Mouse (Mus musculus): Measurements from ENCODE around the gene Doxl2. TPM values are rescaled to one million over a fixed set of nuclear protein-coding genes. Genes with fewer than 3 reads are reported as not detected.

Doxl2 gene
- total RNA-seq, 2 experiments from 2014 or later = not detected

DNA sequence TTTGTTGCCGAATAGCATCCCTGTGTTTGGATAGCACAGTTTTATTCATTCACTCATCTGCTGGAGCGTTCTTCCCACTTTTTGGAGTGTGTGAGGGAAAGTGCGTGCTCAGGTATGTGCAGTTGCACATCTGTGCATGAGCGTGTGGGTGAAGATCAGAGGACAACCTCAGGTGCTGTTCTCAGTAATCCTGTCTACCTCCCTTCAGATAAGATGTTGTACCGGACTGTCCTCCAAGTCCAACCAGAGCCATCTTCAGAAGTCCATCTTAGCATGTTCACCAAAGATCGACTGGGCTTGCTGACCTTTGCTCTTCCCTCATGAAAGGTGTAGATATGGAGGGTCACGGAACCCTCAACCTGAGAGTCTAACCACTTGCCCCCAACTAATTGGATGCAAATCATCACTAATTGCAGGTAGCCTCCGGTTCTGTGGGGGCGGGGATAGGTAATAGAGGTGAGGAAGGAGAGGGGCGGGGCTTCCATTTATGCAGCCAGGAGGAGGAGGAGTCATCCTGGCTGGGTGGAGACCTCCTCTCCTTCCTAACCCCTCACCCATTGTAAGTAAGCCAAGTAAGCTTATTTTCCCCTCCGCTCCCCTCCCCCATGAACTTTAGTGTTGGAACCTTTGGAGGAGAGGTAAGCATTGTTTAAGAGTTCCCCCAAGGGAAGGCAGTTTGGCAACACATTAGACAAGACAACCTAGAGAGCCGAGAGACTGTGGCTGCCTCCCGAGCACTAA is 33.8 kb downstream of the Doxl2 start:
- ATAC-seq (replicated peaks; ENCODE audit: low FRiP score, low TSS enrichment, poor library complexity, severe bottlenecking) = peak; percentile 18; the same call in 1 of the 2 replicates

DNA sequence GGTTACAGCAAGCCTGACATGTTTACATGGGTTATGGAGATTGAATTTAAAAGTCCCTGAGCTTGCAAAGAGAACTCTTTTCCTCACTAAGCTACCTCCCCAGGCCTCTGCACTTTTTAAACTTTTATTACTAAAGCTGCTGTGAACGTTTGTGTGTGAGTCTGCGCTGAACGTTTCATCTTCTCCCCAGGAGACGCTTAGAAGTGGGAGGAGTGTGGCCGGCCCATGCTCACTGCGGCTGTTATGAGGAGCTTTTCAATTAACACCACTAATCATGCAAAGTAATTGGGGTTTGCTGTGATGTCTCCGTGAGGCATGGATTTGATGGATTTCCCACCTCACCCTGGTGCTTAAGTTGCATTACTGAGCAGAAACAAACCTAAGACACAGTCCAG is 34.4 kb downstream of the Doxl2 start:
- ATAC-seq (replicated peaks; ENCODE audit: low FRiP score, low TSS enrichment, poor library complexity, severe bottlenecking) = no peak

DNA sequence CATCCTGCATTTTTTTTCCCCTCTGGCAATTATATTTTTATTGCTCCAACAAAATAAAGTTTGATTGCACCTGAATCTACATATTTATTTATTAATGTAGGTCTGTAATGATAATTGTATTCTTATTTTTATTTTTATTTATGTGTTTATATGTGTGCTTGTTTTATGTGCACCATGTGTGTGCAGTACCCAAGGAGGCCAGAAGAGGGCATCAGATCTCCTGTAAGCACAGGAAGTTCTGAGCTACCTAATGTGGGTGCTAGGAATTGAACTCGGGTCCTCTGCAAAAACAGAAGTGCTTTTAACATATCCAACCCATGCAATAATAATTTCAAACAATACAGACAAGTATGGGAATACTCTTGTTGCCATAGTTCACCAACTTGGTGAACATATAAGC is 34.9 kb downstream of the Doxl2 start:
- ATAC-seq (replicated peaks; ENCODE audit: low FRiP score, low TSS enrichment, poor library complexity, severe bottlenecking) = no peak

DNA sequence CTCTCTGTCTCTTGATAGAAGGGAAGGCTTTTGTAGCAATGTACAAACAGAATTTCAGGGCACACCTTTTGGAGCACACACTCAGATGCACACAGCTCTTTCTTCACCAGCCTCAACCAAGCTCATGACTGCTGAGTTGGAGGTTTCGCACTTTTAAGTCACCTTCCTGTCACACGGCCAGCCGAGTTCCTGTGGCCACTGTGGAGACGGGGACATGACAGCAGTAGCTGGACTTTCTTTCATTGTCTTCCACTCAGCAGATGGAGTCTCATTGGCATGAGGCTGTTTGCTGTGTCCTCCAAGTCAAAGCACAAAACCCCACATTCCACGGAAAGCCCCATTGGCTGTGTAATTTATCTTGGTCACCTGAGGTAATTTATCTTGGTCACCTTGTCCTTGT is 36.4 kb downstream of the Doxl2 start:
- no peak for ATAC-seq (replicated peaks; ENCODE audit: low FRiP score, low TSS enrichment, poor library complexity, severe bottlenecking)

DNA sequence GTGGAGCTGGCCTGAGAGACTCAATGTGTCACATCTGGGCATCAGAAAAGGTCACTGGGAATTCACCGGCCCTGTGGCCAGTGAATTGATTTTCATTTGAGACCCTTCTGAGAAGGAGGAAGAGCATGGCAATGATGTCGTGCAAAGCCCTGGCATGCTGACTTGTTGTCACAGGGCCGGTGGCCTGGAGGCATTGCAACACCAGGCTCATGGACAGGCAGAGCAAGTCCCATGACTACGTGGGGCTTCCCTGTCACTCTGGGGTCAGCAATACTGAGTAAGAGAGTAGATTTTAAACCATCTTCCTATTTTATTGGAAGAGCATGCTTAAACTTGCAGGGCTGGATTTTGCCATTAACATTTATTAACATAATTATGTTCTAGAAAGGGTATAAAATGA is 38.3 kb downstream of the Doxl2 start:
- ATAC-seq (replicated peaks; ENCODE audit: low FRiP score, low TSS enrichment, poor library complexity, severe bottlenecking) = no peak

DNA sequence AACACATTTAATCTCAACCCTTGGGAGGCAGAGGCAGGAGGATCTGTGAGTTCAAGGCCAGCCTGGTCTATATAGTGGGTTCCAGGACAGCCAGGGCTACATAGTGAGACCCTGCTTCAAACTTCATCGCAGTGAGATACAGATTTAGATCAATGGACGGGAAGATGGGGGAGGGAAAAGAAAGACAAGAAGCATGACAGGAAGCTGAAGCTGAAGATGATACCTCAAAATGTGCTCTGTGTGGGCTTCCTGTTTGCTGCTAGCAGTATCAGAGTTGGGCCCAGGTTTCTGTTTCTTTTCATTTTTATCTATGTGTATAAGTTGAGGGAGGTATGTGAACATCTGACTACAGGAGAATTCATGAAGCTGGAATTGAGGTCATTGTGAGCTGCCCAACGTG is 38.7 kb downstream of the Doxl2 start:
- ATAC-seq (replicated peaks; ENCODE audit: low FRiP score, low TSS enrichment, poor library complexity, severe bottlenecking) = no peak

DNA sequence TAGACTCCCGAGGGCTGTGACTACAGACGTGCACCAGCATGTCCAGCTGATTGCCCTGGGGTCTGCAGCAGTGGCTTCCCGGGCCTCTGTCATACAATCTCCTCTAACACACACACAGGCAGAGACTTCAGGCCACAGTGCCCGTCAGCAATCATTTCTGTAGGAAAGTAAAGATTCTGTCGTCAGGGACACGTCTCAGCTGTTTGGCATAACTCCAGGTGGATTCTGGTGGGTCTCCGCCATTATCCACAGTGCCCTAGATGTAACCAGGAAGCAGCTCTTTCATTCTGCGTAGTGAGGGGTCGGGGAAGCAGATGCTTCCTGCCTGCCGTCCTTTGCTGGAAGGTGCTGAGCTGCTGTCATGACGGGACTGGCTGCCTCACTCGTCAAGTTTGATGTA is 42.4 kb downstream of the Doxl2 start:
- ATAC-seq (replicated peaks; ENCODE audit: low FRiP score, low TSS enrichment, poor library complexity, severe bottlenecking) = no peak

DNA sequence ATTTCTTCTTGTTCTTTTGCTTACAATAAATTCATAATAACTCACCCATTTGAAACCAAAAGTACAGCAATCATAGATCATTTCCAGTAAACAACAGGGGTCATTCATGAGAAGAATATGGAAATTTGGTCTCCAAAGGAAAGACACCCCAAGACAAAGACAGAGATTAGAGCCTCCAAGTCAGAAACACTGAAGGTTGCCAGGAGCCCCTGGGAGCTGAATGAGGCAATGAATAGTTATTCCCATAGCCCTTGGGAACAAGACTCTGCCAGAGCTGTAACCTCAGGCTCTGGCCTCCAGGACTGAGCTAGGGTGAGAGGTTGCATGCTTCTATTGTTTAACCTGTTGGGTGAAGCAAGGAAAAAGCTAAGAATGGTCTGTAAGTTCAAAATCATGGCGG is 44.6 kb downstream of the Doxl2 start:
- ATAC-seq (replicated peaks; ENCODE audit: low FRiP score, low TSS enrichment, poor library complexity, severe bottlenecking) = no peak

DNA sequence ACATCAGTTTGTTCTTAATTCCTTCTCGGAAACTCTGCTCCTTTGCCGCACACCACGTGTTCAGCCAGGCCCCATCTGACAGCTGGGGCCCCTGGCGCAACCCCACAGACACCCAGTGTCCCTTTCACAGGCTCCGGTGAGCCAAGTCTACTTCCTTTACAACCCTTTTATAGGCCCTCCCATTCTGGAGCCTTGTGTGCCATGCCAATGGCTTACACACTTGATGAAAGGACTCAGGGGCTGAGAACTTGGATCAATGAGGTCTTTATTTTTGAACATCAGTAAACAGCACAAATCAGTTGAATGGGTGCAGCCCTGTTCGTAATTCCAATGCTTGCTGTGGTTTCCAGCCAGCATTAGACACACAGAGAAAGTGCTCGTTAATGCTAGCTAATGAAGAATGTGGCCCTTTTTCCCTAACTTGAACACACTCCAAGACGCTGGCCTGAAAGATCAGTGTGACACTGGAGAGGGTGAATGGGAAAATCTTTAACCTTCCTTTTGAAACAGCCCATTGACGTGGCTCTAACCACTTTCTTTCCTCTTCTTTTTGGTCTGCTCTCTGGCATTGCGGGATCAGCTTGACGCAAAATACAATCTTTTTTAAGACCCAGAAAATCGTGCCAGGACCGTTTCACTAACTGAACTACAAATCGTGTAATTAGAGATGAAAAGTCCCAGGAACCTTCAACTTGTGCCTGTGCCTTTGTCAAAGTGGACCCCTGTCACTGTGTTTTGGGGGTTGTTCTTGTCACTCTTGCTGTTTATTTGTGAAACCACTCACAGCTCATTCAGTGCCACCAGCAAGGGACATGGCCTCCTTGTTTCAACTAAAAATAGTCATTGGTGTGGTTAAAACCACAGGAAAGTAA is 46.6 kb downstream of the Doxl2 start:
- ATAC-seq (replicated peaks; ENCODE audit: low FRiP score, low TSS enrichment, poor library complexity, severe bottlenecking) = no peak

DNA sequence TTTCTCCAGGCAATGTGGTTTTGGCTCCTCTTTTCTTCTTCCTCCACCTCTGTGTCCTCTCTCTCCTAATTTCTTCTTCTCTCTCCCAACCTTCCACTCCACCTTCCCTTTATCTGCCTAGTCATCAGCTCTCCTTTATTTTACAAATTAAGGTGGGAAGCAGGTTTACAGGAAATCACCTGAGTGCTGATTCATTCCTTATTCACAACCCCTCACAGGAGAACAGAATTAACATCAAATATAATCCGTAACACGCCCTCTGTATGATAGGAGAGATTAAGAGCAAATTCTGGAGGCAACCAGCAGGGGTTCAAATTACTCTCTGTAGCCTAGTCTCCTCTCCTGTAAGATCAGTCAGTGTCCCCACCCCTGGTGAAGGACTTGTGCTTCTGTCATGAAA is 47.6 kb downstream of the Doxl2 start:
- ATAC-seq (replicated peaks; ENCODE audit: low FRiP score, low TSS enrichment, poor library complexity, severe bottlenecking) = no peak

DNA sequence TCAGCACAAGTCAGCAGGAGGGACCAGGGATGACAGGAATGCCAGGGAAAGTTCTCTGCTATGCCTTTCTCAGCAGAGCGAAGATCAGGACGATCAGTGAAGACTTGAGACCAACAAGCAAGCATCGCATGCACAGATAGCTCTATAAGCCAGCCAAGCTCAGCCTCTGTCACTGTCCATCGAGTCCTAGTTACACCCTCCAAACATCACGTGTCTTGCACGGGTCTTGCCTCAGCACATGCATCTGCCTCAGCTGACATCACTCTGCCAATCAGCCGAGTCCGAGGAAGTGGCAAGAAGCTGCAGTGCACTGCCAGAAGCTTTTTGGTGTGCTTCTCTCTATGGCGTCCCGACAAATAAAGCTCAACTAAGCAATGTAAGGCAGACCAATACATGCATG is 48.6 kb downstream of the Doxl2 start:
- ATAC-seq (replicated peaks; ENCODE audit: low FRiP score, low TSS enrichment, poor library complexity, severe bottlenecking) = no peak

DNA sequence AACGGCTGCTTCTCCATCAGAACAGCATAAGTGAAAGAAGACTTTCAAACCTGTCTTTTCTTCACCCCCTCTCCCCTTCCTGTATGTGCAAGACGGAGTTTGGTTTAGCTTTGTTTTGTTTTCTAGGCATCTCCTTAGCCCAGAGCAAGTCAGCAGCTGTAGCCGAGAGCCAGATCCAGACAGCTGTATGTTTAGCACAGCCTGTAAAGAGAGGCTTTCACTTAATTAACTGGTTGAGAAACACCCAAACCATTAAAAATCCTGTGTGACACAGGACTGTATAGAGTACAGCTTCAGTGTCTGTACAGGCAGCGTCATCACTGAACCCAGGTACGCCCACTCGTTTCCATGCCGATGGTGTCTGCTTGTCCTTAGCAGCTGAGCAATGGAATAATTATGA is 50.5 kb downstream of the Doxl2 start:
- ATAC-seq (replicated peaks; ENCODE audit: low FRiP score, low TSS enrichment, poor library complexity, severe bottlenecking) = no peak

DNA sequence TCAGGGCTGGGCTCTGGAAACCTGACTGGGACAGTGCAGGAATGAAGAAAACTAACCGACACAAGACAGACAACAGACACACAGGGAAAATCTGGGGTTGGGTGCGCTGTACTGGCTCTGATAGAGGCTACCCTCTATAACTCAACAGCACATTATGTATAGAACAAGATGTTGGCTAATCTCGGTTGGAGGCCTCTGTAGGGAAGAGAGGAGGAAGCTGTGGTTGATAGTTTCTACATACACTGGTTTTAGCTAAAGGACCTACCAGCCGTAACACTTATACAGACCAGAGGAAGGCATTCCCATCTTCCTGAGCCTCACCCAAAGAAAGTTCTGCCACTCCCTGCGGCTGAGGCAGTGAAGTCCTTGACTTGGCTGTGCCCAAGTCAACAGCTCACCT is 51.7 kb downstream of the Doxl2 start:
- ATAC-seq (replicated peaks; ENCODE audit: low FRiP score, low TSS enrichment, poor library complexity, severe bottlenecking) = no peak

DNA sequence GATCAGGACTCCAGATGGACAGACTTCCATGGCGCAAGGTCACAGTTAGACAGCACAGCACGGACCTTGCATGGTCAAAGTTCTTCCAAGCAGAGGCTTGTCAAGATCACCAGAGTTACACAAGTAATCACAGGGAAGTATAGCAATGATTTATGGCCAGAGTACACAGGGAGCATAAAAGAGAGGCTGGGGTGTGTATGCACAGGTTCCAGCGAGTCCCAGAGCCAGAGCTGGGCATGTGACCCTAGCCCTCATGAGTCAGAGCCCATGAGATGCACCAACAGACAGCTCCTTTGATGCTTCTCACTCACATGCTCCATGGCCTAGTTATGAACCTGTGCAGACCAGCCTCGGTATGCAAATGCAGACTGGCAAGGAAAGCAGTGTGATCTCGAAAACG is 53.3 kb downstream of the Doxl2 start:
- no peak for ATAC-seq (replicated peaks; ENCODE audit: low FRiP score, low TSS enrichment, poor library complexity, severe bottlenecking)

Other genes starting within 250 kb of the Doxl2 start
- 4.8 and 20.1 TPM in 2 replicates for gene Gimap1, start 235.9 kb upstream of the Doxl2 start, total RNA-seq (2014; fragmentation: Nextera tagmentation)
- 10.8 and 12.9 TPM in 2 replicates for gene Gimap1, start 235.9 kb upstream of the Doxl2 start, total RNA-seq (2017)
- 6.1 and 11.7 TPM in 2 replicates for gene Gimap5, start 228.8 kb upstream of the Doxl2 start, total RNA-seq (2014; fragmentation: Nextera tagmentation)
- 1.5 and 5.8 TPM in 2 replicates for gene Gimap5, start 228.8 kb upstream of the Doxl2 start, total RNA-seq (2017)
- 6.4 and 19.7 TPM in 2 replicates for gene Gimap3, start 204.1 kb upstream of the Doxl2 start, total RNA-seq (2014; fragmentation: Nextera tagmentation)
- 0.88 and 6.2 TPM in 2 replicates for gene Gimap3, start 204.1 kb upstream of the Doxl2 start, total RNA-seq (2017)
- gene Tmem176a, start 134.0 kb upstream of the Doxl2 start, total RNA-seq (2014; fragmentation: Nextera tagmentation) = 5.4 and 11.3 TPM in 2 replicates
- gene Tmem176a, start 134.0 kb upstream of the Doxl2 start, total RNA-seq (2017) = 5.1 and 31.3 TPM in 2 replicates
- gene Tmem176b, start 133.5 kb upstream of the Doxl2 start, total RNA-seq (2014; fragmentation: Nextera tagmentation) = 6.7 and 12.4 TPM in 2 replicates
- gene Tmem176b, start 133.5 kb upstream of the Doxl2 start, total RNA-seq (2017) = 14.4 and 24.5 TPM in 2 replicates
- gene Aoc1, start 102.1 kb upstream of the Doxl2 start, total RNA-seq (2014; fragmentation: Nextera tagmentation) = 0.30 TPM in 1 of 2 replicates, not detected in the other
- gene Aoc1, start 102.1 kb upstream of the Doxl2 start, total RNA-seq (2017) = not detected in 2 replicates
- not detected in 2 replicates for gene 1600015I10Rik, start 45.1 kb upstream of the Doxl2 start, total RNA-seq (2014; fragmentation: Nextera tagmentation)
- not detected in 2 replicates for gene 1600015I10Rik, start 45.1 kb upstream of the Doxl2 start, total RNA-seq (2017)
- not detected in 2 replicates for gene Svs1, start 11.9 kb downstream of the Doxl2 start, total RNA-seq (2014; fragmentation: Nextera tagmentation)
- gene Svs1, start 11.9 kb downstream of the Doxl2 start, total RNA-seq (2017) = not detected in 2 replicates
- gene Gpnmb, start 61.6 kb downstream of the Doxl2 start, total RNA-seq (2014; fragmentation: Nextera tagmentation) = not detected in 2 replicates
- not detected in 2 replicates for gene Gpnmb, start 61.6 kb downstream of the Doxl2 start, total RNA-seq (2017)
- gene Malsu1, start 98.8 kb downstream of the Doxl2 start, total RNA-seq (2014; fragmentation: Nextera tagmentation) = 20.5 and 32.3 TPM in 2 replicates
- 7.7 and 37.2 TPM in 2 replicates for gene Malsu1, start 98.8 kb downstream of the Doxl2 start, total RNA-seq (2017)
- gene Igf2bp3, start 240.0 kb downstream of the Doxl2 start, total RNA-seq (2014; fragmentation: Nextera tagmentation) = 0.17 TPM in 1 of 2 replicates, not detected in the other
- gene Igf2bp3, start 240.0 kb downstream of the Doxl2 start, total RNA-seq (2017) = not detected in 2 replicates